Mouse (Mus musculus): ENCODE results near the gene Gng5.

Gene Gng5

GRCm38 (mm10) chr3:146499431-146500002 is at the start of gene Gng5, which contains the start of gene Spata1:
Gene Gng5, plus strand, starts transcription at chr3:146499807.
Gene Spata1, minus strand, starts transcription at chr3:146499753.
- peak; percentile 86 to 92 for DNase-seq

- peak; percentile 91 to 95 for DNase-seq
Observed at GRCm38 (mm10) chr3:146450371-146450841, 49.2 kb upstream of the Gng5 start.

GRCm38 (mm10) chr3:146451375-146451774 is 48.2 kb upstream of the Gng5 start:
- no peak for DNase-seq

- no peak for DNase-seq
Observed at GRCm38 (mm10) chr3:146462939-146463338, 36.7 kb upstream of the Gng5 start.

- no peak for DNase-seq
Observed at GRCm38 (mm10) chr3:146469226-146469625, 30.4 kb upstream of the Gng5 start.

- no peak for DNase-seq
Observed at GRCm38 (mm10) chr3:146472657-146473056, 26.9 kb upstream of the Gng5 start.

- DNase-seq: no peak
Observed at GRCm38 (mm10) chr3:146473741-146474140, 25.9 kb upstream of the Gng5 start.

GRCm38 (mm10) chr3:146474428-146474827 is 25.2 kb upstream of the Gng5 start:
- no peak for DNase-seq

- no peak for DNase-seq
Observed at GRCm38 (mm10) chr3:146482044-146482443, 17.6 kb upstream of the Gng5 start.

- no peak for DNase-seq
Observed at GRCm38 (mm10) chr3:146486464-146486863, 13.1 kb upstream of the Gng5 start.

GRCm38 (mm10) chr3:146494941-146495340 is 4.7 kb upstream of the Gng5 start:
- no peak for DNase-seq

GRCm38 (mm10) chr3:146498989-146499388 is 618 bp upstream of the Gng5 start:
- DNase-seq: no peak

GRCm38 (mm10) chr3:146500003-146500809 is 599 bp downstream of the Gng5 start:
- peak in 1 of 2 experiments; percentile 65 for DNase-seq

GRCm38 (mm10) chr3:146500810-146501201 is 1.2 kb downstream of the Gng5 start:
- no peak for DNase-seq

GRCm38 (mm10) chr3:146501601-146502123 is 2.1 kb downstream of the Gng5 start:
- no peak for DNase-seq

- no peak for DNase-seq
Observed at GRCm38 (mm10) chr3:146506711-146507110, 7.1 kb downstream of the Gng5 start.

GRCm38 (mm10) chr3:146520226-146520797 is 20.7 kb downstream of the Gng5 start:
- DNase-seq: no peak

- DNase-seq: peak; percentile 93 to 94
Observed at GRCm38 (mm10) chr3:146520798-146521651, 21.4 kb downstream of the Gng5 start, which contains the start of gene Rpf1. Gene Rpf1, minus strand, starts transcription at chr3:146521429.

GRCm38 (mm10) chr3:146521652-146522020 is 22.0 kb downstream of the Gng5 start:
- DNase-seq: no peak

- no peak for DNase-seq
Observed at GRCm38 (mm10) chr3:146528335-146528734, 28.7 kb downstream of the Gng5 start.

GRCm38 (mm10) chr3:146534986-146535385 is 35.4 kb downstream of the Gng5 start:
- DNase-seq: no peak

GRCm38 (mm10) chr3:146540521-146541273 is 41.1 kb downstream of the Gng5 start:
- no peak for DNase-seq
